Mouse (Mus musculus): ENCODE results near the gene Cnpy3.

- TF ChIP-seq POLR2A (IDR thresholded peaks at IDR 0.05; ENCODE audit: control insufficient read depth, extremely low read depth, insufficient read depth, low read length, poor library complexity) (no peak), CTCF (IDR thresholded peaks at IDR 0.05; ENCODE audit: borderline replicate concordance, control insufficient read depth, extremely low read depth, insufficient read depth, low read length, poor library complexity) (no peak)
Observed at GRCm38 (mm10) chr17:46735287-46735686, 16.7 kb downstream of the Cnpy3 start.

Measured in thymus, adult 2 months (tissue).